Mouse (Mus musculus): ENCODE measurements at regions not wholly inside any gene's neighbourhood (a gene's known extent, or its start where the extent isn't known, plus 50 kb on each side); places are given as distances from the start of the nearest gene placed in this dataset.

- DNase-seq: no peak
Measured at GRCm38 (mm10) chr9:52225646-52226045, 57.3 kb upstream of the Zc3h12c start.

GRCm38 (mm10) chr9:52223509-52224113, 55.2 kb upstream of the Zc3h12c start:
- peak; percentile 88 for DNase-seq

Data from retina, postnatal 1 day (tissue).